Mouse (Mus musculus): Measurements from ENCODE around the gene Sprn. TPM values are rescaled to one million over a fixed set of nuclear protein-coding genes. Genes with fewer than 3 reads are reported as not detected.

Sprn gene
- total RNA-seq, 2 experiments from 2014 or later: 0.36 to 0.84 TPM

GRCm38 (mm10) chr7:140111943-140112342 is 42.7 kb downstream of the Sprn start:
- DNase-seq (ENCODE audit: low spot score): no peak
- intact Hi-C loops (cut with DNase I): loop anchor here (10.0 kb wide), 1 partner anchor 77 kb away; the partner anchor contains the start of genes Tubgcp2 and Zfp511

- intact Hi-C loops (cut with DNase I): no loop called here
- no peak for DNase-seq (ENCODE audit: low spot score)
These were observed 50.7 kb downstream of the Sprn start for GRCm38 (mm10) chr7:140104009-140104408.

GRCm38 (mm10) chr7:140101993-140102860 is 52.5 kb downstream of the Sprn start, which contains the start of gene Fuom:
TSS of gene Fuom (minus strand) at chr7:140102441.
- peak; percentile 79 for DNase-seq (ENCODE audit: low spot score)
- intact Hi-C loops (cut with DNase I): no loop called here

- intact Hi-C loops (cut with DNase I): no loop called here
- no peak for DNase-seq (ENCODE audit: low spot score)
These were observed 53.2 kb downstream of the Sprn start for GRCm38 (mm10) chr7:140101498-140101897.

Other genes with a start within 250 kb of the Sprn start
- gene Utf1, start 211.1 kb downstream of the Sprn start, total RNA-seq (2021): not detected
- gene 6430531B16Rik, start 176.1 kb downstream of the Sprn start, total RNA-seq (2021): not detected
- gene Adam8, start 162.3 kb downstream of the Sprn start, total RNA-seq (2021): under 1 TPM; 0.20 to 0.73 TPM
- 10 to 100 TPM; 10.9 to 11.2 TPM for gene Zfp511, start 118.5 kb downstream of the Sprn start, total RNA-seq (2021)
- gene Tubgcp2, start 118.2 kb downstream of the Sprn start, total RNA-seq (2021): 10 to 100 TPM; 25.4 to 27.2 TPM
- gene Msx3, start 105.8 kb downstream of the Sprn start, total RNA-seq (2021): not detected
- not detected for gene Caly, start 72.3 kb downstream of the Sprn start, total RNA-seq (2021)
- not detected for gene Prap1, start 61.5 kb downstream of the Sprn start, total RNA-seq (2021)
- 10 to 100 TPM; 80.9 to 84.0 TPM for gene Fuom, start 52.4 kb downstream of the Sprn start, total RNA-seq (2021)
- gene Paox, start 39.1 kb downstream of the Sprn start, total RNA-seq (2021): 1 to 10 TPM; 3.5 to 3.7 TPM
- 100 to 1,000 TPM; 441 to 471 TPM for gene Echs1, start 38.4 kb downstream of the Sprn start, total RNA-seq (2021)
- 10 to 100 TPM; 22.9 to 30.8 TPM for gene Mtg1, start 17.3 kb downstream of the Sprn start, total RNA-seq (2021)
- gene Olfr522, start 9.9 kb upstream of the Sprn start, total RNA-seq (2021): not detected
- gene Olfr523, start 18.3 kb upstream of the Sprn start, total RNA-seq (2021): not detected
- not detected for gene Olfr524, start 51.1 kb upstream of the Sprn start, total RNA-seq (2021)
- not detected for gene Cd163l1, start 63.4 kb upstream of the Sprn start, total RNA-seq (2021)
- not detected for gene 5830411N06Rik, start 92.4 kb upstream of the Sprn start, total RNA-seq (2021)
- gene Olfr525, start 166.0 kb upstream of the Sprn start, total RNA-seq (2021): not detected
- gene Olfr527, start 179.1 kb upstream of the Sprn start, total RNA-seq (2021): not detected
- not detected for gene Olfr60, start 206.8 kb upstream of the Sprn start, total RNA-seq (2021)
- not detected for gene Olfr530, start 221.5 kb upstream of the Sprn start, total RNA-seq (2021)
- not detected for gene Olfr531, start 248.0 kb upstream of the Sprn start, total RNA-seq (2021)

All from heart, postnatal 25 days (tissue).